Mouse (Mus musculus): Measurements from ENCODE around the gene H2-Q2. TPM values are rescaled to one million over a fixed set of nuclear protein-coding genes. Genes with fewer than 3 reads are reported as not detected.
"Not testable (repeated sequence)": the region's sequence is repeated elsewhere in the genome, so short reads cannot be mapped to it uniquely, and the experiment has no call there.

The H2-Q2 gene
- polyA plus RNA-seq, 1 experiment from 2014 or later: 0.60 TPM

GRCm38 (mm10) chr17:35329714-35330113, 12.3 kb upstream of the H2-Q2 start:
- H3K9me3 ChIP-seq; H3K9ac ChIP-seq; H3K4me3 ChIP-seq; H3K27me3 ChIP-seq; ATAC-seq (ENCODE audit: low read depth); H3K4me1 ChIP-seq (replicated peaks); H3K27ac ChIP-seq (replicated peaks); H3K4me2 ChIP-seq; H3K36me3 ChIP-seq: not testable (repeated sequence)
- 61% methylated on average over 3 of the region's 3 CpGs for WGBS

DNA sequence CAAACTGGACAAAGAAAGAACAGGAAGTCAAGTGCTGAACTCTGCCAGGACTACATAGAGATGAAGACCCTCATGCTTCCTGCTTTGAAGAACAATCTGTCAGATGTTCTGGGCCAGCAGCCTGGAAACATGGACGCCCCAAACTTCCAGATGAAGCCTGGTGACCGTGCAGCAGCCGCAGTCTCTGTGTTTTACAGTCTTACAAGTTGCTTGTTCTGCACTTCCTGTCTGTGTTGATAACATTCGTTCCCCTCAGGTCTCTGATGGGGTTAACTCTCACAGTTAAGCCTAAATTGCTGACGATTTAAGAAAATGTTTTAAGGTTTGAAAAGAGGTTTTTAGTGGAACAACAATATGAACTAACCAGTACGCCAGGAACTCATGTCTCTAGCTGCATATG, 10.5 kb upstream of the H2-Q2 start:
- not testable (repeated sequence) for H3K36me3 ChIP-seq; H3K27me3 ChIP-seq; H3K9ac ChIP-seq; H3K4me3 ChIP-seq; H3K9me3 ChIP-seq; H3K4me2 ChIP-seq; H3K27ac ChIP-seq (replicated peaks); H3K4me1 ChIP-seq (replicated peaks); ATAC-seq (ENCODE audit: low read depth)
- 78% methylated on average over 6 of the region's 6 CpGs for WGBS

DNA sequence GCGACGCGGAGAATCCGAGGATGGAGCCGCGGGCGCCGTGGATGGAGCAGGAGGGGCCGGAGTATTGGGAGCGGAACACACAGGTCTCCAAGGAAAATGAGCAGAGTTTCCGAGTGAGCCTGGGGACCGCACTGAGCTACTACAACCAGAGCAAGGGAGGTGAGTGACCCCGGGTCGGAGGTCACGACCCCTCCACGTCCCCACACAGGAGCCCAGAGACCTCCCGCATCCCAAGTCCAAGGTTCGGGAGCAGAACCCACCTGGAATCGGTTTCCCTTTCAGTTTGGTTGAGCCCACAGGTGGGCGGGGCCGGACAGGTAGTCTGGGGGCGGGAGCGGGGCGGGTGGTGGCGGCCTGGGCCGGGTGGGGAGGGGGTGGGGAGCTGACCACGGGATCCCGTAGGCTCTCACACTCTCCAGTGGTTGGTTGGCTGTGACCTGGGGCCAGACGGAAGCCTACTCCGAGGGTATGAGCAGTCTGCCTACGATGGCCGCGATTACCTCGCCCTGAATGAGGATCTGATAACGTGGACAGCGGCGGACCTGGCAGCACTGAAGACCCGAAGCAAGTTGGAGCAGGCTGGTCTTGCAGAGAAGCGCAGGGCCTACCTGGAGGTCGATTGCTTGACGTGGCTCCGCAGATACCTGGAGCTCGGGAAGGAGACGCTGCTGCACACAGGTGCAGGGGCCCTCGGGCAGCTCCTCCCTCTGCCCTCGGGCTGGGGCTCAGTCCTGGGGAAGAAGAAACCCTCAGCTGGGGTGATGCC, 852 bp downstream of the H2-Q2 start:
- H3K4me2 ChIP-seq: peak overlapping the region; percentile 71
- peak overlapping the region; percentile 42 for H3K4me3 ChIP-seq
- H3K36me3 ChIP-seq: no peaks in the 10 kb centered on the region
- peaks cover 11% of the 10 kb centered on the region for H3K4me1 ChIP-seq (replicated peaks)
- peak overlapping the region; percentile 60 for H3K9ac ChIP-seq
- H3K9me3 ChIP-seq: no peaks in the 10 kb centered on the region
- 4% methylated on average over 46 of the region's 46 CpGs for WGBS
- peaks cover 63% of the 10 kb centered on the region for H3K27me3 ChIP-seq
- ATAC-seq (ENCODE audit: low read depth): peak; percentile 36; the same call in 1 of the 2 replicates
- H3K27ac ChIP-seq (replicated peaks): no peak overlapping the region

GRCm38 (mm10) chr17:35347659-35348058, 5.6 kb downstream of the H2-Q2 start:
- H3K4me1 ChIP-seq (replicated peaks); H3K27ac ChIP-seq (replicated peaks); ATAC-seq (ENCODE audit: low read depth); H3K9me3 ChIP-seq; H3K9ac ChIP-seq; H3K4me3 ChIP-seq; H3K36me3 ChIP-seq; H3K4me2 ChIP-seq: not testable (repeated sequence)
- peaks cover 33% of the 10 kb centered on the region for H3K27me3 ChIP-seq

GRCm38 (mm10) chr17:35353275-35353674, 11.2 kb downstream of the H2-Q2 start:
- WGBS: 76% methylated on average over 6 of the region's 6 CpGs
- H3K9ac ChIP-seq; H3K27ac ChIP-seq (replicated peaks); ATAC-seq (ENCODE audit: low read depth); H3K36me3 ChIP-seq; H3K4me2 ChIP-seq; H3K4me1 ChIP-seq (replicated peaks); H3K4me3 ChIP-seq; H3K9me3 ChIP-seq: not testable (repeated sequence)
- peaks cover 14% of the 10 kb centered on the region for H3K27me3 ChIP-seq

DNA sequence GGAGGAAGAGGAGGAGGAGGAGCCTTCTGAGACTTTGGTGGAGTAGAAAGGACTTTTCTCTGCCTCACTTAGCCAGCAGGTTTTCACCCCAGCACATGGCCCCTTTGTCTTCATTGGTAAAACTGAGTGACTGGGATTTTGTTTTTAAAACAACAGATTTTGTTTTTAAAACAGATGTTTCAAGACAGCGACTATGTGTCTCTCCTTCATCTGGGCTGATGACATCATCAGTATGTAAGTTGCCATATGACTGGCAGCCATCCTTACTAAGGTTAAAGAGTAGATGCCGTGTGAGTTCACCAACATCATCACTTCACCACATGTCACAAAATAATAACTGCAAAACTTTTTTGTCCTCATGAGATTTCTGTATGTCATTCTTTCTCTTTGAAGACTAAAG, 12.0 kb downstream of the H2-Q2 start:
- H3K27ac ChIP-seq (replicated peaks): no peak overlapping the region
- no peak overlapping the region for H3K9ac ChIP-seq
- ATAC-seq (ENCODE audit: low read depth): no peak
- no peak overlapping the region for H3K4me3 ChIP-seq
- no peak overlapping the region for H3K4me2 ChIP-seq
- WGBS: 80% methylated on average over 2 of the region's 2 CpGs
- H3K4me1 ChIP-seq (replicated peaks): peaks cover 4% of the 10 kb centered on the region
- no peaks in the 10 kb centered on the region for H3K9me3 ChIP-seq
- no peaks in the 10 kb centered on the region for H3K36me3 ChIP-seq
- peaks cover 22% of the 10 kb centered on the region for H3K27me3 ChIP-seq

- no peak overlapping the region for H3K27ac ChIP-seq (replicated peaks)
- H3K9ac ChIP-seq: no peak overlapping the region
Measured at GRCm38 (mm10) chr17:35357086-35357485, 15.0 kb downstream of the H2-Q2 start.

DNA sequence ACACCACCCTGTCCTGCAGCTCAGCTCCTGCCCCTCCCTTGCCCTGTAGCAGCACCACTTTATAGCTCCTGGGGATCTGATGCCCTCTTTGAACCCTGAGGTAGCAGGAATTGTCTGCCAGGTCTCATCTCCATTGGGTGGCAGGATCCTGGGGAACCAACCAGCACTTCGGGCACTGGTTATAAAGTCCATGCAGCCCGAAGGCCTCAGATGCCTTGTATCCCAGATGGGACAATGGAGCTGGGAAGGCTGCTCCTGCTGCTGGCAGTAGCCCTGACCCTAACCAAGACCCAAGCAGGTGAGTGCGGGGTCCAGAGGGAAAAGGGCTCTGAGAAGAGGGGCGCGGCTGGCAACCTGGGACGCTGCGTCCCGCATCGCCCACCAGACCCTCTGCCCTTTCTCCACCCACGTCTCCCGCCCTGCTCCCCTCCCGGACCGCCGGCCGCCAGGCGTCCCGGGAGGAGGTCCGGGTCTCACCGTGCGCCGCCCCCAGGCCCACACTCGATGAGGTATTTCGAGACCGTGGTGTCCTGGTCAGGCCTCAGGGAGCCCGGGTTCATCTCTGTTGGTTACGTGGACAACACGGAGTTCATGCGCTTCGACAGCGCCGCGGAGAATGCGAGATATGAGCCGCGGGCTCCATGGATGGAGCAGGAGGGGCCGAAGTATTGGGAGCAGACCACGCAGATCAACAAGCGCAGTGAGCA, 16.9 kb downstream of the H2-Q2 start:
- no peak for ATAC-seq (ENCODE audit: low read depth)
- H3K9me3 ChIP-seq: peaks cover 6% of the 10 kb centered on the region; the same call in 1 of the 2 replicates
- no peaks in the 10 kb centered on the region for H3K36me3 ChIP-seq
- peaks cover 31% of the 10 kb centered on the region for H3K27me3 ChIP-seq
- WGBS: 9% methylated on average over 37 of the region's 38 CpGs
- peak overlapping the region; percentile 34 for H3K4me3 ChIP-seq
- H3K27ac ChIP-seq (replicated peaks): no peak overlapping the region
- peaks cover 9% of the 10 kb centered on the region for H3K4me1 ChIP-seq (replicated peaks)
- peak overlapping the region; percentile 62 for H3K9ac ChIP-seq
- H3K4me2 ChIP-seq: peak overlapping the region; percentile 62

More at GRCm38 (mm10) chr17:35357086-35357485, 15.0 kb downstream of the H2-Q2 start:
- whole genome bisulfite sequencing: 37% methylated on average over 1 of the region's 1 CpGs
- H3K4me2 ChIP-seq: no peak overlapping the region
- H3K4me3 ChIP-seq: no peak overlapping the region
- H3K27me3 ChIP-seq: peaks cover 31% of the 10 kb centered on the region
- no peak for ATAC-seq (ENCODE audit: low read depth)
- H3K9me3 ChIP-seq: no peaks in the 10 kb centered on the region
- H3K36me3 ChIP-seq: no peaks in the 10 kb centered on the region
- H3K4me1 ChIP-seq (replicated peaks): peaks cover 9% of the 10 kb centered on the region

DNA sequence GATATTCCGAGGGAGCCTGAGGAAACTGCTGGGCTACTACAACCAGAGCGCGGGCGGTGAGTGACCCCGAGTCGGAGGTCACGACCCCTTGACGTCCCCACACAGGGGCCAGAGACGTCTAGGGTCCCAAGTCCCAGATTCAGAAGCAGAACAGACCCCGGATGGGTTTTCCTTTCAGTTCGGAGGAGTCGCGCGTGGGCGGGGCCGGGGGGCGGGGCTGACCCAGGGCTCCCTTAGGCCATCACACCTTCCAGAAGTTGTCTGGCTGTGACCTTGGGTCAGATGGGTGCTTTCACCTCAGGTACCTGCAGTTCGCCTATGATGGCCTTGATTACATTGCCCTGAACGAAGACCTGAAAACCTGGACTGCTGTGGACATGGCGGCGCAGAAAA, 17.4 kb downstream of the H2-Q2 start:
- Histone ChIP-seq H3K9me3 (peaks cover 6% of the 10 kb centered on the region; the same call in 1 of the 2 replicates), H3K4me2 (peak overlapping the region; percentile 62), H3K4me1 (replicated peaks) (peaks cover 9% of the 10 kb centered on the region), H3K4me3 (peak overlapping the region; percentile 34), H3K27ac (replicated peaks) (no peak overlapping the region), H3K27me3 (peaks cover 31% of the 10 kb centered on the region), H3K36me3 (no peaks in the 10 kb centered on the region), H3K9ac (peak overlapping the region; percentile 62)
- no peak for ATAC-seq (ENCODE audit: low read depth)
- 17% methylated on average over 21 of the region's 21 CpGs for WGBS

GRCm38 (mm10) chr17:35379369-35379728, 37.3 kb downstream of the H2-Q2 start, which contains the start of gene H2-Q4:
TSS of gene H2-Q4 (plus strand) at chr17:35379617.
- Histone ChIP-seq H3K4me3 (peak within 1 kb of the TSS; percentile 51), H3K27me3 (peaks cover 6% of the 10 kb centered on the region)
- 0% methylated on average over 16 of the region's 16 CpGs for WGBS

GRCm38 (mm10) chr17:35379729-35380451, 37.8 kb downstream of the H2-Q2 start:
- H3K27ac ChIP-seq (replicated peaks): no peak overlapping the region
- H3K4me1 ChIP-seq (replicated peaks): peaks cover 10% of the 10 kb centered on the region
- under 1% methylated on average over 68 of the region's 70 CpGs for WGBS
- H3K27me3 ChIP-seq: peaks cover 6% of the 10 kb centered on the region
- no peaks in the 10 kb centered on the region for H3K9me3 ChIP-seq
- peak; percentile 72 for ATAC-seq (ENCODE audit: low read depth)
- H3K4me3 ChIP-seq: peak overlapping the region; percentile 51
- H3K36me3 ChIP-seq: no peaks in the 10 kb centered on the region
- H3K9ac ChIP-seq: peak overlapping the region; percentile 63
- H3K4me2 ChIP-seq: peak overlapping the region; percentile 90

More at GRCm38 (mm10) chr17:35379369-35379728, 37.3 kb downstream of the H2-Q2 start, which contains the start of gene H2-Q4:
- H3K4me2 ChIP-seq: peak within 1 kb of the TSS; percentile 90
- peak within 1 kb of the TSS; percentile 63 for H3K9ac ChIP-seq
- no peaks in the 10 kb centered on the region for H3K9me3 ChIP-seq
- no peak within 1 kb of the TSS for H3K27ac ChIP-seq (replicated peaks)
- no peaks in the 10 kb centered on the region for H3K36me3 ChIP-seq
- peaks cover 10% of the 10 kb centered on the region for H3K4me1 ChIP-seq (replicated peaks)
- peak; percentile 86 for ATAC-seq (ENCODE audit: low read depth)

- not testable (repeated sequence) for H3K4me1 ChIP-seq (replicated peaks); H3K4me3 ChIP-seq; ATAC-seq (ENCODE audit: low read depth); H3K4me2 ChIP-seq; H3K27ac ChIP-seq (replicated peaks); H3K27me3 ChIP-seq; H3K9ac ChIP-seq; H3K9me3 ChIP-seq; H3K36me3 ChIP-seq
- 8% methylated on average over 7 of the region's 7 CpGs for WGBS
Measured at GRCm38 (mm10) chr17:35389796-35390195, 47.8 kb downstream of the H2-Q2 start.
